Mouse (Mus musculus): ENCODE results near the gene Ubqln1.
A peak's percentile ranks its signal among the peaks of the same experiment; 100 is the strongest.

Ubqln1 gene

GRCm38 (mm10) chr13:58215592-58216341, at the start of gene Ubqln1:
TSS of gene Ubqln1 (minus strand) at chr13:58215653.
- DNase-seq (ENCODE audit: low spot score): peak; percentile 54

DNA sequence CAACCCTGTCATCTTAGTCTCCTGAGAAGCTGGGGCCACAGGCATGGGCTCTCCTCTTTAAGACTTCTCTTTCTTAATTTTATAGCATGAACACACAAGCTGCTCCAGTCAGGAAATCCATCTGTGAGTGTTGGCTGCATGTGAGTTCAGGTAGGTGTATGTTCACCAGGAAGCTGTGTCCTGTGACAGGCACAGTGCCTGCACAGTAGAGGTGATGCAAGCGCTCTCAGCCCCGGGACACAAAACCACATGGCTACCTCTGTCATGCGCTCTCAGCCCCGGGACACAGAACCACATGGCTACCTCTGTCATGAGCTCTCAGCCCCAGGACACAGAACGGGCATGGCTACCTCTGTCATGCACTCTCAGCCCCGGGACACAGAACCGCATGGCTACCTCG, 48.1 kb upstream of the Ubqln1 start:
- DNase-seq (ENCODE audit: low spot score): no peak

- DNase-seq (ENCODE audit: low spot score): no peak
These were observed 46.2 kb upstream of the Ubqln1 start for GRCm38 (mm10) chr13:58261674-58262073.

DNA sequence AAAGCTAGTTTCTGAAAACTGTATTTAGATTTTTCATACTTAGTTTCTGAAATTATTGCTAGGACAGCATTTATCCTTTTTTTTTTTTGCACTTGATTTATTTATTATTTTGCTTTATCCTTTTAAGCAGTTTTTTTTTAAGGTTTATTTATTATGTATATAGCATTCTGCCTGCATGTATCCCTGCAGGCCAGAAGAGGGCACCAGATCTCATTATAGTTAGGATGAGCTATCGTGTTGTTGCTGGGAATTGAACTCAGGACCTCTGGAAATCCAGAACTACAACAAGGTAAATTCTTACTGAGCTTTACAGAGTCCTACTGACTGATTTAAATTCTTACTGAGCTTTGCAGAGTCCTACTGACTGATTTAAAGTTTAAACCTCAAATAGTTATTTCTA, 37.8 kb upstream of the Ubqln1 start:
- no peak for DNase-seq (ENCODE audit: low spot score)

GRCm38 (mm10) chr13:58248957-58249356, 33.5 kb upstream of the Ubqln1 start:
- DNase-seq (ENCODE audit: low spot score): no peak

- no peak for DNase-seq (ENCODE audit: low spot score)
These were observed 21.1 kb upstream of the Ubqln1 start for GRCm38 (mm10) chr13:58236536-58236935.

- DNase-seq (ENCODE audit: low spot score): no peak
These were observed 17.2 kb upstream of the Ubqln1 start for GRCm38 (mm10) chr13:58232611-58233010.

- DNase-seq (ENCODE audit: low spot score): no peak
These were observed 16.6 kb upstream of the Ubqln1 start for GRCm38 (mm10) chr13:58232070-58232469.

DNA sequence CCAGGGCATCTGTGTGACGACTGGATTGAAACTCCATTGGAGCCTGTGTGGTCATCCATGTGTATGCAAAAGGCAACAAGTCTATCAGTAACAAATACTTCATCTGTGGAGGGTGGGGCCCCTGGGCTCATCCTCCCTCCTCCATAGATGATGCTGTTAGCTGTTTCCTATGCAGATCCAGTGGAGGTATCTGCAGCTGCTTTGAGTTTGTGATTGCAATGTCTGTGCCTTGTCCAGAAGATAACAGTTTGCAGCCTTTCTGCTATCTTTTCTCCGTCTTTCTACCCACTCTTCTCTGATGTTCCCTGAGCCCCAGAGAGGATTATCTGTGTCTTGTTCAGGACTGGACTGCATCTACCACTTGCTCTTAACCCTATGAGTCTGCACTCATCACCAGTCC, 13.2 kb upstream of the Ubqln1 start:
- DNase-seq (ENCODE audit: low spot score): no peak

GRCm38 (mm10) chr13:58225694-58226093, 10.2 kb upstream of the Ubqln1 start:
- no peak for DNase-seq (ENCODE audit: low spot score)

GRCm38 (mm10) chr13:58220206-58220605, 4.8 kb upstream of the Ubqln1 start:
- DNase-seq (ENCODE audit: low spot score): no peak

- DNase-seq (ENCODE audit: low spot score): no peak
These were observed 2.1 kb upstream of the Ubqln1 start for GRCm38 (mm10) chr13:58217536-58217935.

- no peak for DNase-seq (ENCODE audit: low spot score)
These were observed 942 bp upstream of the Ubqln1 start for GRCm38 (mm10) chr13:58216395-58216794.

GRCm38 (mm10) chr13:58215253-58215591, 231 bp downstream of the Ubqln1 start:
- no peak for DNase-seq (ENCODE audit: low spot score)

DNA sequence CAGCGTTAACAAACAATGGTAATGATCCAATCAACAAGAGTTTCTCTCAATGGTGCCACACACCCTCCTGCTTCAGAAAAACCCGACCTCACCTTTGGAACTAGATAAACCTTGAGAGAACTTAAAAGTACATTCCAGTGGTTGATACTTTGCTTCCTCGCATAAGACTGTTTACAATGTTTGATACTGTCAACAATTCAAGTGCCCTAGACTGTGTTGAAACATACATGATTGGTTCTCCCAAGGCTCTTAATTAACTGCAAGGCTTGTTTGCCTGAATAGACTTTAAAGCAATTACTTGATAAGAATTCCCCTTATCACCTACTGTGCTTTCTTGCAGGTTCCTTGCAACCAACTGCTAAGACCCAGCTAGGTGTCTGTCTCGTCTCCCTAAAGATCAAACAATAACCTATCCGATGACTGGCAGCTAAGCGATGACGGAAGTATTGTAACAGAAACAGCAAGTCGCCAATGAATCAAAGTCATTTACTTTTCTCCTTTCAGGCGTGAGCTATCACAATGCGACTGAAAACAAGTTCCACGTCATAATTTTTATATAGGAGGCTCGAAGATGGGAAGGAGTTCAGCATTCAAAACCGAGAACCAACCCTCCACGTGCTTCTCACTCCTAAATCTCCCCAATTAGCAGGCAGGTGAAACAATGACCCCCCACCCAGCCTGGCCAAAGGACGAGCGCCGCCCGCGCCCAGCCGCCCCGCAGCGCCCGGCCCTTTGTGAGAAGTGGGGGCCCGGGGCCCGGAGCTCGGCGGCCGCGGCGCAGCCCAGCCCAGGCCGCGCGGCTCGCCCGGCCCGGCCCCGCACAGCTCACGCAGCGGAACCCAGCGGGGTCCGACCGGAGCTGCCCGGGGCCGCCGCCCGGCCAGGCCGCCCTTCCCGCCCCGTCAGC, 854 bp downstream of the Ubqln1 start:
- no peak for DNase-seq (ENCODE audit: low spot score)

GRCm38 (mm10) chr13:58213801-58214200, 1.7 kb downstream of the Ubqln1 start:
- no peak for DNase-seq (ENCODE audit: low spot score)

- no peak for DNase-seq (ENCODE audit: low spot score)
These were observed 2.9 kb downstream of the Ubqln1 start for GRCm38 (mm10) chr13:58212530-58212929.

DNA sequence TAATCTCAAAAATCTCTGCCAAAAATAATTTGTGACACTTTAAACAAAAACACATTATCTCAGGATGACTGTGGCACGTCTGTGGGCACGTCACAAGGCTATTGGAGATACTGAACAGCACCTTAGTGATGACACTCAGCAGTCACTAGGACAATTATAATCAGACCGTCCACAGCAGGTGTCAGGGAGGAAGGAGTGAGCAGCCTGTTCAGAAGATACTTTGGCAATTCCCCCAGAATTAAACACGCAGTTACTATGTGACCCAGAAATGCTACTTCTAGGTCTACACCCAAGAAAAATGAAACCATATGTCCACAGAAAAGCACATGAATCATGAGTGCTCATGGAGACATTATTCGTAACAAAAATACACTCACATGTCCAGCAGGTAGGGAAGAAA, 5.0 kb downstream of the Ubqln1 start:
- no peak for DNase-seq (ENCODE audit: low spot score)

- DNase-seq (ENCODE audit: low spot score): no peak
These were observed 9.4 kb downstream of the Ubqln1 start for GRCm38 (mm10) chr13:58206084-58206483.

- no peak for DNase-seq (ENCODE audit: low spot score)
These were observed 10.5 kb downstream of the Ubqln1 start for GRCm38 (mm10) chr13:58204986-58205385.

DNA sequence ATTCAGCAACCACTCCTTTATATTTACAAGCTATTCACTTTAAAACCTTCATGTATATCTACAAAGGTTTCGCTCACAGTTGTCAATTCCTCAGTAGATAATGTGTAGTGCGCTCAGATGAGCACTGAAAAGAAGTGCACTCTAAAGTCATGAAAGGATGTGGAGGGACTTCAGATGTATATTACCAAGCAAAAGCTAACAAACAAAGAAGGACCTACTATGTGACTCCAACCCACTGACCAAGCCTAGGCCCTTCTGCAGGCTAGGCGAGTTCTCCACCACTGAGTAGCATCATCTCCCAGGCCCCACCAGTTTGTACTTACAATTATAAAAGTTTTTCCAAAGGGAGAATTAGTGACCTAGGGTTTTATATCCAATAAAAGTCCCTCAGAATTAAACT, 11.3 kb downstream of the Ubqln1 start:
- no peak for DNase-seq (ENCODE audit: low spot score)

DNA sequence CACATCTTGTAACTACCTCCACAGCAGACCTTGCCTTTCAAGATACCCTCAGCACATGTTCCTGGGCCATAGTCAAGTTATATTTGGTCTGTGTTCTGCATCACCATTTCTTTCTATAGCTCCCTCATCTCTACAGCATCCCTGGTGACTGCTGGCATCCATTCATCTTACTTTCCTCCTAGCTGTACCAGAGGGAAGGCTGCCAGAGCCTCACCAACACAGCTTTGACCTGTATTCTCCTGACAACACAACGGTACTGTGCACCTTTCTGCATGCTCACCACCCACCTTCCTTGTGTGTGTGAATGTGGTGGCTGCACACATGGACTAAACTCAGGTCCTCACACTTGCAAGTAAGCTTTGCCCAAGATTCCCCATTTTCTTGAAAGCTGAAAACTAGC, 12.6 kb downstream of the Ubqln1 start:
- DNase-seq (ENCODE audit: low spot score): no peak

DNA sequence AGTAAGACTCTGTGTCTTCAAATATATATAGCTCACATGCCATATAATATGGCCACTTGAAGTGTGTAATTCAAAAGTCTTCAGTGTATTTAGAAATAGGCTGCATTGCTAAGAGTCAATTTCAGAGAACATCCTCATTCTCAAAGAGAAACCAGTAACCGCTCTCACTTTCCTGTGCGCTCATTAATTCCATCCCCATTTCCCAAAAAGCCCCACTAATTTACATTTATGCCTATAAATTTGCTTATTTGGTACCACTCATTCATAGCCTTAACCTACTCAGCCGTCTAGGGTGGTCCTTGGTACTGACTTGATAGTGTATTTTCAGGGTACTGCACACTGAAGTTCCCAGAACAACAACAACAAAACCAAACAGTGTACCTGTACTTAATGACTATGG, 13.5 kb downstream of the Ubqln1 start:
- DNase-seq (ENCODE audit: low spot score): no peak
